Mouse (Mus musculus) right cerebral cortex, adult 18-20 months (tissue): Measurements from ENCODE around the gene Bpifb2.
A peak's percentile ranks its signal among the peaks of the same experiment; 100 is the strongest.

Experiments
- DNase-seq: peaks from one replicate; pipeline ENCODE4 v3.0.0; 2022; ENCODE audit warnings: mixed read lengths

Bpifb2 gene

DNA sequence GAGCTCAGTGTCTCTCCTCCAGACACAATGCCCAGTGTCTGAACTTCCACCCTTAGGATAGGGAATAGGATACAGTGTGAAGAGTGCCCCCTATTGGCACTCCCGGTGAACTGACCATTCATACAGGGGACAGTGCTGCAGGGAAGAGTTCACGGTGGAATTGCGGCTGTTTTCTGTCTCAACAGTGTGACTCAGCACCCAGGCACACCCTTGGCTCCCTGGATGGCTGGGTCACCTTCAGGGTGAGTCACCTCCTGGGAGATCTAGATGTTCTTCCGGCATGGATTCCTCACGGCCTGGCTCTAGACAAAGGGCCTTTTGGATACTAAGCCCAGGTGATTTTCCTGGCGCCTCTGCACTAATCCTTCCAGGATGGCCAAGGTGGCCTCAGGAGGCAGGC is 60.5 kb downstream of the Bpifb2 start:
- no peak for DNase-seq

GRCm38 (mm10) chr2:153937843-153938242 is 63.0 kb downstream of the Bpifb2 start, which contains the start of gene Bpifb4:
Gene Bpifb4, plus strand, starts transcription at chr2:153938212.
- DNase-seq, result no peak

- DNase-seq, result peak; percentile 41
Measured at GRCm38 (mm10) chr2:153943537-153943936, 68.7 kb downstream of the Bpifb2 start.

GRCm38 (mm10) chr2:153944567-153944966 is 69.7 kb downstream of the Bpifb2 start:
- DNase-seq, result no peak
